In the genomic region with DNA sequence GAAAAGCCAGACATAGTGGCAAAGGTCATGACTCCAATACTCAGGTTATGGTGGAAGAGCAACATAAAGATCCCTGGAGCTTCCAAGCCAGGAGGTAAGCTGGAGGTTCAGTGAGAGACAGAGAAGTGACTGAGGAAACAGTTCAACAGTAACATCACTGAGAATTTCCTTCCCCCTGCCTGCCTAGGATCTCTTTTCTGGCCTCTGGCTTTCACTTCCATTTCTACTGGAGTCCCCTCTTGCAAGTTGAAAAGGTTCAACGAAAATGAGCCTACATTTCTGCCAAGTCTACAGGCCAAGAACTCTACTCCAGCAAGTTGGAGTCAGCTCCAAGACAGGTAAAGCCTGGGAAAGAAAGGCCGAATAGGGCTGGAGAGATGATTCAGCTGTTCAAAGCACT, we compare ENCODE assay signal across 35 mouse cellular contexts.
"Had no signal": no experiment of that assay in that cellular context is flagged by ENCODE, and none has a peak within 500 bp of the region (broad histone marks: within the 10 kb centered on the region; RNA-seq: fewer than 3 reads in every experiment).

No protein-coding gene starts in this region.

- ATAC-seq: hindbrain, embryonic 16.5 days; hindbrain, postnatal 0 days; inflammation-experienced regulatory T-cells, adult 6 months; intestine, embryonic 15.5 days; intestine, embryonic 16.5 days; intestine, postnatal 0 days had no signal

- H3K27me3 ChIP-seq: heart, embryonic 12.5 days; heart, embryonic 13.5 days; heart, embryonic 15.5 days; hindbrain, embryonic 12.5 days; hindbrain, embryonic 13.5 days; hindbrain, embryonic 15.5 days; intestine, embryonic 15.5 days; kidney, embryonic 15.5 days had no signal

- DNase-seq: heart, postnatal 10 days; heart, postnatal 14 days; heart, postnatal 36 days; heart, postnatal 4 days; kidney, adult 11 months; kidney, adult 18-20 months; kidney, adult 2 months; kidney, adult 8-10 months; kidney, adult 9 months; kidney, postnatal 10 days; kidney, postnatal 14 days; kidney, postnatal 25 days; kidney, postnatal 36 days; kidney, postnatal 4 days; layer of hippocampus, adult 9-11 months; layer of hippocampus, postnatal 36 days had no signal

- H3K9me3 ChIP-seq: heart, embryonic 10.5 days; heart, embryonic 12.5 days; heart, embryonic 13.5 days; heart, embryonic 15.5 days; hindbrain, embryonic 10.5 days; hindbrain, embryonic 12.5 days; hindbrain, embryonic 13.5 days; hindbrain, embryonic 15.5 days; intestine, embryonic 15.5 days; kidney, embryonic 15.5 days had no signal

- H3K4me2 ChIP-seq: heart, embryonic 11.5 days; heart, embryonic 12.5 days; heart, embryonic 13.5 days; heart, embryonic 15.5 days; hindbrain, embryonic 12.5 days; hindbrain, embryonic 13.5 days; hindbrain, embryonic 14.5 days; hindbrain, embryonic 15.5 days; intestine, embryonic 15.5 days; kidney, embryonic 15.5 days had no signal

- H3K4me3 ChIP-seq: heart, embryonic 10.5 days; heart, embryonic 12.5 days; heart, embryonic 13.5 days; heart, embryonic 15.5 days; hindbrain, embryonic 10.5 days; hindbrain, embryonic 12.5 days; hindbrain, embryonic 13.5 days; hindbrain, embryonic 15.5 days; intestine, embryonic 15.5 days; kidney, embryonic 15.5 days; layer of hippocampus, adult 2 months had no signal

- H3K9ac ChIP-seq: heart, embryonic 12.5 days; heart, embryonic 13.5 days; heart, embryonic 15.5 days; hindbrain, embryonic 12.5 days; hindbrain, embryonic 13.5 days; hindbrain, embryonic 14.5 days; hindbrain, embryonic 15.5 days; intestine, embryonic 15.5 days; kidney, embryonic 15.5 days had no signal

- H3K27ac ChIP-seq: heart, embryonic 10.5 days; heart, embryonic 13.5 days; heart, embryonic 15.5 days; hindbrain, embryonic 10.5 days; hindbrain, embryonic 12.5 days; hindbrain, embryonic 13.5 days; hindbrain, embryonic 14.5 days; hindbrain, embryonic 15.5 days; hindbrain, postnatal 0 days; intestine, embryonic 15.5 days; kidney, embryonic 15.5 days; kidney, postnatal 0 days; layer of hippocampus, adult 2 months had no signal

- H3K36me3 ChIP-seq: heart, embryonic 10.5 days; heart, embryonic 12.5 days; heart, embryonic 13.5 days; heart, embryonic 15.5 days; hindbrain, embryonic 10.5 days; hindbrain, embryonic 12.5 days; hindbrain, embryonic 13.5 days; hindbrain, embryonic 15.5 days; intestine, embryonic 15.5 days; kidney, embryonic 15.5 days had no signal
